Mouse (Mus musculus) T-cell, adult 2 months (primary cell): ENCODE measurements around the gene Kdelr1.

ENCODE experiments used
- DNase-seq: peaks from one replicate; pipeline ENCODE4 v3.0.0; 2022; ENCODE audit warnings: low spot score

The Kdelr1 gene

DNA sequence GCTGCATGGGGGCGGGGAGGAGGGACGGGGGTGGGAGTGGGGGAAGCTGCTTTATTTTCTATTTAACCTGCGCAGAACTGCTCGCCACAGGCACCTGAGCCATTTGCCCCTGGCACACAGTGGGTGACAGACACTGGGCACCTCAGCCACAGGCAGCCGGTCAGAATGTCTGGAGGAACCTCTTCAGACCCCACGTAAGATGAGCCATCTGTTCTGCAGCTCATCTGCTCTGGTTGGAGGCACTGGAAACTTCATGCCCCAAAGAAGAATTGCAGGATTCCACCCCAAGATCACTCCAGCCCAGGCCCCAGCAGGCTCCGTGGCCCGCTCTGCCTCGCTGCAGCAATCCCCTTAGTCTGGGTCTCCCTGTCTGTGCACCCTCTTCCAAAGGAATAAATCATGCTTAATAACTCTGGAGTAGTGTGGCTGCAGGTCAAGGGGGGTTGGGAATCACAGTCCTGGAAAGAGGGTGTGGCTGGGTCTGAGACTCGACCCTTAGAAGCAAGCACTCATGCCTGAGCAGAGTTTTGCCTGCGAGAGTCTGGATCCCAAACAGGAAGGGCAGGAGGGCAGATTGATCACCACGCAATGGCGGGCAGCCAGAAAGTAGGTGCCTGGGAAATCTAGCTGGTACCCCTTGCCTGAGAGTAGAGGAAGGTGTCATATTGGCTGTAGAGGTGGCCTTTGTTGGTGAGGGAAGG lies 44.6 kb downstream of the Kdelr1 start:
- no peak for DNase-seq

DNA sequence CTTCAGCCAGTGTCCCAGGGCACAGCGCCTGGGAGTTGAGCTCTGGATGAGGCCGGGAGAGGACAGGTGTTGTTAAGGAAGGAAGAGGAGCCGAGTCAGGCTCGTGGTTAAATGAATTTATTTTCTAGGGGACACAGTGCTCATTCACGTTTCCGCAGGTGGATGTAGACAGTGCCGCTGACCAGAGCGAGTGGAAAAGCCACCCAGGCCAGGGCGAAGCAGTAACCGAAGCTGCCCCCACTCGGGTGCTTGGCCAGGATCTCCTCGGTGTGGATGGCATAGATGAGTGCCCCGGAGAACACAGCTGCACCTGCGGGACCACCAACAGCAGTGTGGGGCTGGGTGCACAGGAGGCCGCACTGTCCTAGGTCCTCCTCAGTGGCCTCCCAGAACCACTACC lies 45.4 kb downstream of the Kdelr1 start:
- DNase-seq: no peak

DNA sequence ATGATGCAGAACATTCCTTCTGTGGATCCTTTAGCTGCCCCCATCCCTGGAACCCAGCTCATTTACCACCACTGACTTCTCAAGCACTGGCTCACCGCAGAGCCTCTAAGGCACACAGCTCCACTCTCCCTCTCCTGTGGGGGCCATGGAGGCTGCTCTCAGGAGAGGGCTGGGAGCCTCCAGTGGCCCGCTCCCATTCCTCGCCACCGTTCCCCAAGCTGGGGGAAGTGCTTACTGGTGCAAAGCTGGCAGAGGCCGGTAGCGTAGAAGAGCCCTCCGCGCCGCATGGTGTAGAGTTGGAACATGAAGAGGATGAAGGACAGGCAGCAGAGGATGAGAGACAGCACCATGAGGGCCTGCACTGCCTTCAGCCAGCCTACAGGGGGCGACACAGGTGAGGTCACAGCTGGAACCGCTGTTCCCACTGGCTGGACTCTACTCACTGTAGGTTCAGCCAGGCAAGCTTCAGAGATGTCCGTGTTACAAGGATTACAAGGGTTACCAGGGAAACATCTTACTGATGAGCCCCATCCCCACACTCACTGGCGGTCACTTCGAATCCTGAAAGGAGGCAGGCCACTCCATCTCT lies 46.6 kb downstream of the Kdelr1 start:
- DNase-seq: peak; percentile 36

DNA sequence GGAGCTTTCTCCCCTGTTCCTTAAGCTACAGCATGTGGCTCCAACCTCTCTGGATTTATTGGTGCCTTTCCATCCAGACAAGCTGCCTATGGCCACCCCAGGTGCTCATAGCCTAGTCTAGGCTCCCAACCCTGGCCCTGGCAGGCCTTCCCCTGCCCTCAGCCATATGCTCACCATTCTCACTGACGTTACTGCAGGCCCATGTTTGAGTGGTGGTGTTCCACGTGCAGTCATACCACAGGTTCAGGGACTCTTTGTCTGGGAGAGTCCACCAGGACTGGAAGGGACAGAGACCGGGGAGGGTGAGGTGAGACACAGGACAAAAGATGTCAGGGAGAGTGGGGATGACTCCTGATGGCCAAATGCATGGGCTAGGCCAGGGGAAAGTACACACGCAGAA lies 47.2 kb downstream of the Kdelr1 start:
- DNase-seq: no peak

DNA sequence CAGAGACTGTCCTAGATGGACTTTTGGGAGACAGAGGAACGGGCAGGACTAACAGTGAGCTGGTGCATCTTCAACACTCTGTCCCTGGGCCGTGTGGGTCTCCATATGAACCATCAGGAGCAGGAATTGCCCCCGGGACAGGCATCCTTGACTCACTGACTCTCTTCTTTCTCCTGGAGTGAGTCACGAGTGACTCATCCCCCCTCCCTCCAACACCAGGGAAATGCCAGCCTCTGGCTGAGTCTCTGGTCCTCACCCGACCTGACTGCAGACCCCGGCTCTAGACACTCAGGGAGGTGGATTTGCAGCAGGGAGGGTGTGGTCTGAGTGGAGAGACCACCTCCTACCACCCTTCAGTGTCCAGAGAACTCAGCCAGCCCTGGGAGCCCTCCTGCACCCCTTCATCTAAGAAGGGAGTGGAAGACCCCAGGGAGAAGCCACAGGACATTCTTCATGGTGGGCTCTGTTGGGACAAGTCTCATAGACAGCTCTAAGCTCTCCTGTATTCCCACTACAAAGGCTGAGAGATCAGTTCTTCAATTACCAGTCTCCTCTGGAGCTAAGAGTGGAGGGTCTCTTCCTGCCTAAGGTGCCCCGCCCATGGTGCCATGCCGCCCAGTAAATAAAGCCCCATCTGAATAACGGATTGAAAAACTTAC lies 48.1 kb downstream of the Kdelr1 start:
- DNase-seq: no peak

DNA sequence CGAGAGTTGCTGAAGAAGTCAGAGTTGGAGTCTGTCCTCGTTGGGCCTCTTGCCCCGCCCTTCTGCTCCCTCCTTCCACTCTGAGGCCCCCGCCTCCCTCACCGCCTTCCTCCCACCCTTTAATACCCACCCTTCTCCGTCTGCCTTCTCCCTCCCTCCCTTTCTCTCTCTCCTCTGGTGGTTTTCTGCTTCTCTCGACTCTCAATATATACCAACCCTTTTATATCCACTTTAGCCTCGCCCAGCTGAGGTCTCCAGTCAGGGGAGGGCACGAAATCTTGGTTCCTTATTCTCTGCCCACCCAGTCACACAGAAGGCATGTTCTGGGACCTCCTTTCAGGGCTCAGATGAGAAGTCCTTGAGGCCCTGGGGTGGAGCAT lies 48.7 kb downstream of the Kdelr1 start, which contains the start of gene Emp3:
Emp3 (minus strand) TSS at position 163 of the 380 bp plus-strand sequence.
- DNase-seq: peak; percentile 69

DNA sequence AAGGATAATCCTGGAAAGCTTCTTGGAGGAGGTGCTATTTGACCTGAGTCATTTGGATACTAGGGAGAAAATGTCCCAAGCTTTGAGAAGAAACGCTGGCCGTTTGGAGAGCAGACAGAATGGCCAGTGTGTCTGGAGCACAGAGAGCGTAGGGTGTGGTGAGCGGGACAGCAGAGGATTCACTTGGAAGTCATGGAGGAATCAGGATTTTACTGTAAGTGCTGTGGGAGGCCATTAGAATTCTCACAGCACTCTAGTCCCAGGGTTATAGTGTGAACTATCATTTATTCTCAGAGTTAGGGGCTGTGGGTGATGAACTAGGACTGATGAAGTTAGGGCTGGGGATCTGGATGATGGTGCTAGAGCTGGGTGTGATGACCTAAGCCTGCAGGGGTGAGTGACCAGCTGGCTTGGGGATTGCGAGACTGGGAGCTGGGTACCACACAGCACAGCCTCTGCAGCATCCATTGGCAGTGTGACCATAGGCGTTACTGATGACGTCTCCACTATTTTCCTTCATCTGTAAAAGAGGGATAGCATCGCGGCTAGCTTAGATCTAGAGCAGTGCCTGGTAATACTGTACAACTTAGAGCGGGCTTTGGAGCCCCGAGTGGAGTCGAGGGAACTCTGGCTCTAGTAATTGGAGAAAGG lies 49.5 kb downstream of the Kdelr1 start:
- no peak for DNase-seq

DNA sequence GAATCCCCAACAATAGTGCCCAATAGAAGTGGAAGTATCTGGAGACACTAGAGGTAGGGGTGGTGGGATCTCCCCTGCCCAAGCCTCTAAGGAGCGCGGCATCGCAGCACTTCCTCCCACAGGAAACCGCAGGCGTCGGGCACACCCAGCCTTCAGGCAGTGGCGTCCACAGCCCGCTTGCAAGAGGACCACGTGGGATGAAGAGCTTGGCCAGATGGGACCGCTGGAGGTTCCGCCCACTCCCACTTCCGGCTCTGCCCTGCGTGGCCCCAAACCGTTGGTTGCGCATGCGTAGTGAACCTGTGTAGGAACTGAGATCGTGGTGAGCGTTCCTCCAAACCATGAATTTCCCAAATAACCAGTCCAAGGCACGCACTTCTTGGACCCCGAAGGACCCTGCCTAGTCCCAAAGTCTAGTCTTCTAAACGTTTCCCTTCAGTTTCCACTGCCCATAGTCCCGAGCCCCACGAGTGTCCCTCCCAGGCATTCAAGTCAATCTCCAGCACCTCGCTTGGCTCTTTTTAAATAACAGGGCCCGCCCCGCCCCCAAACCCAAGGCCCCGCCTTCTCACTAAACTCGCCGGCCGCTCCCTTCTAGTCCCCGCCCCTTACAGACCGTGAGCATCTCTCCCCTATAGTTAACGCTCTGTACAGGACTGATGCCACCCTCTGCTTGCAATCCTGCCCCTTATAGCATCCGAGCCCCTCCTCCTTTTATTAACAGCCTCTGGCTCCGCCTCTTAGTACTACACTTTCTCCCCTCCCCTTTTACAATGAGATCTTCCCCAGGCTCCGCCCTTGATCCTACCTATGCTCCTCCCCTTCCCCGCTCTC lies 50.6 kb downstream of the Kdelr1 start:
- DNase-seq: peak; percentile 98

DNA sequence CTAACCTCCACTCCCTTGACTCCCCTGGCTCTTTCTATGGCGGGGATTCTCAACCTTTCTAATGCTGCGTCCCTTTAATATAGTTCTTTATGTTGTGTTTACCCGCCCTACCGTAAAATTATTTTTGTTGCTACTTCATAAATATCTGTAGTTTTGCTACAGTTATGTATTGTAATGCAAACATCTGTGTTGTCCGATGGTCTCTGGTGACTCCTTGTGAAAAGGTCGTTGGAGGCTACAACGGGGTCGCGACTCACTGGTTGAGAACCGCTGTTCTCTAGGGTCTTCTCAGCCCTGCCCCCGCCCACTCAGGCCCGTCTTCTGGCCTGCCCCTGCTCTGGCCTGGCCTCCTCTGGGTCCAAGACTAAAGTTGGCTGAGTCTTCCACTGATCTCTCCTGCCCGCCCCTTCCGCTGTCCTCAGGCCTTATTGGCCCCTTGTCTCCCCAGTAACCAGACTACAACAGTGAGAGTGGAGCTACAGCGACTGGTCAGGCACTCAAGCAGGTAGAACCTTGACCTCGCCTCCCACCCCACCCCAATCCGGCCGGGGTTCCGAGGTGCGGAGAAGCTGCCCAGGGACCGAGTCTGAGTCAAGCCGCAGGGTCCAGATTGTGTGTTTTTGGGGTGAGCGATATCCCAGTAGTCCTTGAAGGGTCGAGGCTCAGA lies 51.3 kb downstream of the Kdelr1 start, which contains the start of gene Ccdc114:
Ccdc114 (plus strand) TSS at position 311 of the 667 bp plus-strand sequence.
- DNase-seq: peak; percentile 25

DNA sequence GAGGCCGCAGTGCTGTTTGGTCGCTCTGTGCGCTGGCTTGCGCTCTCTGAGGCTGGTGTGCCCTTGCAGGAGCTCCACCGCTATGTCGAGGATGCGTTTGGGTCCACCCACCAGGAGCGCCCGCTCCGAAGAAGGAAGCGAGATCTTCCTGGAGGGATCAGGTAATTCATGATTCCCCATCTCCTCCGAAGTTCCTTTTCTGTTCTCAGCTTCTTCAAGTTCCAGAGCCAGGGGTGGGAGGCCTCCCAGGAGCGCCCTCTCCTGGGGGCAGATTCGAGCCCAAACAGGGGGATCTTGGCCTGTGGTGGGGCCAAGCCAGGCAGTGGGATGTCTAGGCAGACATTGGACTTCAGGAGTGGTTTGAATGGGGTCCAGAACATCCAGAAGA lies 51.9 kb downstream of the Kdelr1 start:
- peak; percentile 26 for DNase-seq

DNA sequence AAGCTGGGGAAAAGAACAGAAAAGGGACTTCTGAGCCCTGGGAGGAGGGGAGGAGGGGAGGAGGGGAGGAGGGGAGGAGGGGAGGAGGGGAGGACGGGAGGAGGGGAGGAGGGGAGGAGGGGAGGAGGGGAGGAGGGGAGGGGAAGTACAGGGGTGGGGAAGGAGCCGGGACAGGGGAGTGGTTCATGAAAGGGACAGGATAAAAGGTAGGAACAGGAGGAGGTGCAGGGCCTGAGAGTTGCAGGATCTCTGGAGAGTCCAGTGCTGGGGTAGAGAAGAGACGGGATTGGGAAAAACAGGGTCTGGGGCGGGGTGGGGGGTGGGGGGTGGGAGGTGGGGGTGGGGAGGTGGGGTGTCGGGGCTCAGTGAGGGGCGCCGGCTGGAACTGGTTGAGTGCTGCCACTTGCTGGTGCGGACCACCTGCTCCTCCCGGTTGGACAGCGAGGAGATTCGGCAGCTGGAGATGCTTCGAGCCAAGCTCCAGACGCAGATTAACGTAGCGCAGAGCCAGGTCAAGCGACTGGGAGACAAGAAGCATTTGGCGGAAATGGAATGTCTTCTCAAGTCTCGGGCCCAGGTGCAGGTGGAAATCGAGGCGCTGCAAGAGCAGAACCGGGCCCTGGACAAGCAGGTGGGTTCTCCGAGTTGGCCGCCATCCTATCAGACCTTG lies 56.2 kb downstream of the Kdelr1 start:
- no peak for DNase-seq

DNA sequence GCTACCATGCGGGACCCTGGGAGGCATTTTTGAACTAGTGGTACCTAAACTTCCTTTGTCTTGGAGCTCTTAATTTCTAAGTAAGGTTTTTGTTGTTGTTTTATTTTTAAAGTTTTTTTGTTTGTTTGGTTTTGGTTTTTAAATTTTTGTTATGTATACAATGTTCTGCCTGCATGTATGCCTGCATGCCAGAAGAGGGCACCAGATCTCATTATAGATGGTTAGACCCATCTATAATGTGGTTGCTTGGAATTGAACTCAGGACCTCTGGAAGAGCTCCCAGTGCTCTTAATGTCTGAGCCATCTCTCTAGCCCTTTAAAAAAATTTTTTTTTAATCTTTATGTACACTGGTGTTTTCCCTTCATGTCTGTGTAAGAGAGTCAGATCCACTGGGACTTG lies 57.1 kb downstream of the Kdelr1 start:
- DNase-seq: no peak
